Mouse (Mus musculus) MEL (cell line): Measurements from ENCODE around the gene Mcm9. TPM values are rescaled to one million over a fixed set of nuclear protein-coding genes. Genes with fewer than 3 reads are reported as not detected.

ENCODE experiments used
- DNase-seq: peaks from one replicate; pipeline ENCODE4 v3.0.0; 2011; ENCODE audit warnings: low read depth, low spot score
- H3K27ac ChIP-seq: 2 replicates; pipeline ENCODE4 v1.5.1; 2012; ENCODE audit warnings: low read depth, mild to moderate bottlenecking, control low read depth, low read length, moderate library complexity; ENCODE audit not compliant: control insufficient read depth
- H3K27me3 ChIP-seq, 2 experiments: fragments of 150-350 bp in 1 of 2; sonication (generic) in 1 of 2; 2 replicates each; pipeline ENCODE4 v1.6.1; 2012; ENCODE audit warnings: low read length in 2 of 2, mild to moderate bottlenecking in 2 of 2, improper control_type of control experiment in 1 of 2, moderate library complexity in 1 of 2; ENCODE audit not compliant: insufficient read depth in 2 of 2, control insufficient read depth in 1 of 2
- H3K36me3 ChIP-seq, 2 experiments: 2 replicates each; pipeline ENCODE4 v1.6.1; 2012 to 2014; ENCODE audit warnings: low read length in 2 of 2, improper control_type of control experiment in 1 of 2, inconsistent platforms in 1 of 2, mild to moderate bottlenecking in 1 of 2; ENCODE audit not compliant: insufficient read depth in 2 of 2, control insufficient read depth in 1 of 2
- H3K4me1 ChIP-seq, 2 experiments: fragments of 150-350 bp in 1 of 2; sonication (generic) in 1 of 2; 2 replicates each; pipeline ENCODE4 v1.6.1; 2012; ENCODE audit warnings: low read length in 2 of 2, improper control_type of control experiment in 1 of 2, mild to moderate bottlenecking in 1 of 2; ENCODE audit not compliant: insufficient read depth in 2 of 2, control insufficient read depth in 1 of 2
- H3K4me3 ChIP-seq, 2 experiments: fragments of 150-350 bp in 1 of 2; sonication (generic) in 1 of 2; 2 replicates each; pipeline ENCODE4 v1.5.1; 2012; ENCODE audit warnings: low read depth in 2 of 2, low read length in 2 of 2, mild to moderate bottlenecking in 2 of 2, moderate library complexity in 2 of 2, control low read depth in 1 of 2, improper control_type of control experiment in 1 of 2; ENCODE audit not compliant: control insufficient read depth in 1 of 2, insufficient read depth in 1 of 2
- H3K79me2 ChIP-seq: 2 replicates; pipeline ENCODE4 v1.6.1; 2012; ENCODE audit warnings: mild to moderate bottlenecking, low read length, moderate library complexity; ENCODE audit not compliant: control insufficient read depth, poor library complexity, insufficient read depth
- H3K9ac ChIP-seq: 2 replicates; pipeline ENCODE4 v1.6.1; 2012; ENCODE audit warnings: low read depth, mild to moderate bottlenecking, control low read depth, low read length, moderate library complexity; ENCODE audit not compliant: control insufficient read depth, poor library complexity, severe bottlenecking
- H3K9me3 ChIP-seq: fragments of 150-350 bp; sonication (generic); replicated peaks from 2 replicates; pipeline ENCODE4 v1.6.1; 2012; ENCODE audit warnings: mild to moderate bottlenecking, low read length, improper control_type of control experiment, moderate library complexity; ENCODE audit not compliant: insufficient read depth
- ELF1 ChIP-seq: IDR thresholded peaks from 2 replicates; pipeline ENCODE4 v1.6.1; 2014; ENCODE audit warnings: low read depth, mild to moderate bottlenecking, inconsistent platforms, low read length, improper control_type of control experiment, moderate library complexity
- EP300 ChIP-seq, 2 experiments: IDR thresholded peaks; 2 replicates each; pipeline ENCODE4 v1.6.1; 2011; ENCODE audit warnings: improper control_type of control experiment in 2 of 2, low read length in 2 of 2, low read depth in 1 of 2, mild to moderate bottlenecking in 1 of 2
- GABPA ChIP-seq: IDR thresholded peaks from 2 replicates; pipeline ENCODE4 v1.6.1; 2012; ENCODE audit warnings: low read depth, mild to moderate bottlenecking, inconsistent platforms, low read length, improper control_type of control experiment, moderate library complexity
- KAT2A ChIP-seq: conservative IDR thresholded peaks from 2 replicates; pipeline ENCODE4 v1.6.1; 2012; ENCODE audit warnings: low read depth, low read length, improper control_type of control experiment, inconsistent platforms
- MAFK ChIP-seq: IDR thresholded peaks from 2 replicates; pipeline ENCODE4 v1.6.1; 2011; ENCODE audit warnings: low read depth, mild to moderate bottlenecking, low read length, improper control_type of control experiment, borderline replicate concordance
- MAZ ChIP-seq: IDR thresholded peaks from 2 replicates; pipeline ENCODE4 v1.6.1; 2012; ENCODE audit warnings: low read depth, mild to moderate bottlenecking, inconsistent platforms, low read length, improper control_type of control experiment
- MEF2A ChIP-seq: IDR thresholded peaks from 2 replicates; pipeline ENCODE4 v1.6.1; 2014; ENCODE audit warnings: low read depth, mild to moderate bottlenecking, inconsistent platforms, low read length, improper control_type of control experiment; ENCODE audit not compliant: poor library complexity, insufficient replicate concordance, severe bottlenecking; ENCODE audit errors: extremely low read depth
- MXI1 ChIP-seq: IDR thresholded peaks from 2 replicates; pipeline ENCODE4 v1.6.1; 2011; ENCODE audit warnings: mild to moderate bottlenecking, low read depth, low read length, improper control_type of control experiment
- MYB ChIP-seq: IDR thresholded peaks from 2 replicates; pipeline ENCODE4 v1.6.1; 2011; ENCODE audit warnings: mild to moderate bottlenecking, low read depth, low read length, improper control_type of control experiment
- MYC ChIP-seq: IDR thresholded peaks from 2 replicates; pipeline ENCODE4 v1.6.1; 2011; ENCODE audit warnings: low read depth, mild to moderate bottlenecking, low read length, improper control_type of control experiment, moderate library complexity
- NELFE ChIP-seq: IDR thresholded peaks from 2 replicates; pipeline ENCODE4 v1.6.1; 2011; ENCODE audit warnings: low read depth, low read length, improper control_type of control experiment
- NRF1 ChIP-seq: IDR thresholded peaks from 2 replicates; pipeline ENCODE4 v1.6.1; 2014; ENCODE audit warnings: low read depth, mild to moderate bottlenecking, inconsistent platforms, low read length, improper control_type of control experiment, moderate library complexity; ENCODE audit not compliant: poor library complexity, insufficient read depth, severe bottlenecking
- POLR2A ChIP-seq, 2 experiments: IDR thresholded peaks; 2 replicates each; pipeline ENCODE4 v1.6.1; 2011 to 2012; ENCODE audit warnings: low read length in 2 of 2, mild to moderate bottlenecking in 2 of 2, control low read depth in 1 of 2, improper control_type of control experiment in 1 of 2, low read depth in 1 of 2, moderate library complexity in 1 of 2; ENCODE audit not compliant: control insufficient read depth in 1 of 2, insufficient read depth in 1 of 2, poor library complexity in 1 of 2
- RAD21 ChIP-seq: IDR thresholded peaks from 2 replicates; pipeline ENCODE4 v1.6.1; 2011; ENCODE audit warnings: mild to moderate bottlenecking, low read depth, low read length, improper control_type of control experiment
- SIN3A ChIP-seq: IDR thresholded peaks from 2 replicates; pipeline ENCODE4 v1.6.1; 2012; ENCODE audit warnings: low read length, improper control_type of control experiment, inconsistent platforms
- SMC3 ChIP-seq: IDR thresholded peaks from 2 replicates; pipeline ENCODE4 v1.6.1; 2011; ENCODE audit warnings: low read depth, low read length, improper control_type of control experiment
- TAL1 ChIP-seq: IDR thresholded peaks from 2 replicates; pipeline ENCODE4 v1.6.1; 2012; ENCODE audit warnings: mild to moderate bottlenecking, inconsistent platforms, low read length, moderate library complexity, mixed read lengths
- TBP ChIP-seq: IDR thresholded peaks from 2 replicates; pipeline ENCODE4 v1.8.0; 2011; ENCODE audit warnings: low read depth, low read length, improper control_type of control experiment
- USF2 ChIP-seq, 2 experiments: IDR thresholded peaks; 2 replicates each; pipeline ENCODE4 v1.6.1; 2011 to 2012; ENCODE audit warnings: improper control_type of control experiment in 2 of 2, low read length in 2 of 2, borderline replicate concordance in 1 of 2, inconsistent platforms in 1 of 2, low read depth in 1 of 2, mild to moderate bottlenecking in 1 of 2; ENCODE audit not compliant: insufficient read depth in 1 of 2
- ZC3H11A ChIP-seq: IDR thresholded peaks from 2 replicates; pipeline ENCODE4 v1.6.1; 2012; ENCODE audit warnings: low read depth, mild to moderate bottlenecking, inconsistent platforms, low read length, improper control_type of control experiment
- ZMIZ1 ChIP-seq: IDR thresholded peaks from 2 replicates; pipeline ENCODE4 v1.6.1; 2012; ENCODE audit warnings: low read depth, mild to moderate bottlenecking, inconsistent platforms, low read length, improper control_type of control experiment, moderate library complexity
- ZNF384 ChIP-seq: IDR thresholded peaks from 2 replicates; pipeline ENCODE4 v1.6.1; 2012; ENCODE audit warnings: low read depth, mild to moderate bottlenecking, inconsistent platforms, low read length, improper control_type of control experiment
- polyA plus RNA-seq, 2 experiments: library from polyadenylated mRNA; stranded (reverse) in 1 of 2; unstranded in 1 of 2; fragments of >175 nt in 1 of 2; fragments of >200 nt in 1 of 2; gene quantifications; 2 replicates each; pipeline versions ENCODE4 v1.2.1 to v1.2.4; 2012; ENCODE audit warnings: low replicate concordance in 2 of 2, low read depth in 1 of 2; ENCODE audit not compliant: insufficient read length in 2 of 2, insufficient read depth in 1 of 2, missing spikeins in 1 of 2
- total RNA-seq: library from RNA; depleted of rRNA; stranded (reverse); fragments of 300-350 nt; gene quantifications from 2 replicates; pipeline ENCODE4 v1.2.3, GENCODE M21; 2012

Mcm9 gene
- total and polyA plus RNA-seq, 3 experiments: 5.3 to 12.6 TPM; not detected in 1

DNA sequence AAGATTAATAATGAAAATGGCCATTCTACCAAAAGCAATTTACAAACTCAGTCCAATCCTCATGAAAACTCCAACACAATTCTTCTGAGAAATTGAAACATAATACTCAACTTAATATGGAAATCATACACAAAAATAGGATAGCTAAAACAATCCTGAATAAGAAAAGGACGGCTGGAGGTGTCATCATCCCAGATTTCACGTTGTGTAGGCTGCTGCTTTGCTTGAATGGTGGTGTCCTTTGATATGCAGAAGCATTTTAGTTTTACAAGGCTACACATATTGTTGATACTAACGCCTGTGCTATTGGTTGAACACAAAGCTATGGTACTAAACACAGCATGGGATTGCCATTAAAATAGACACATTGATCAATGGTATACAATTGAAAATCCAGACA is 44.5 kb downstream of the Mcm9 start:
- H3K9me3 ChIP-seq: no peaks in the 10 kb centered on the region
- no peak overlapping the region for H3K4me3 ChIP-seq
- TF ChIP-seq TAL1 (no peak), POLR2A (IDR thresholded peaks at IDR 0.05; ENCODE audit: control insufficient read depth in 1 of 2, insufficient read depth in 1 of 2, low read depth in 1 of 2, low read length in 2 of 2, poor library complexity in 1 of 2) (no peak), TBP (no peak), EP300 (IDR thresholded peaks at IDR 0.05; ENCODE audit: low read depth in 1 of 2, low read length in 2 of 2) (no peak), GABPA (no peak), RAD21 (no peak), MAZ (no peak), ZC3H11A (no peak), ZNF384 (no peak), MYC (no peak), MEF2A (no peak)
- peaks cover 0 to 3% of the 10 kb centered on the region in 2 experiments; a peak in 1 of 4 replicates for H3K4me1 ChIP-seq
- no peak for DNase-seq
- H3K9ac ChIP-seq: no peak overlapping the region
- 0 out of 4 replicates have a peak, but pooled peaks cover 0 to 2% of the 10 kb centered on the region in 2 experiments for H3K36me3 ChIP-seq
- no peaks in the 10 kb centered on the region for H3K79me2 ChIP-seq
- H3K27me3 ChIP-seq: no peaks in the 10 kb centered on the region
- H3K27ac ChIP-seq: no peak overlapping the region

DNA sequence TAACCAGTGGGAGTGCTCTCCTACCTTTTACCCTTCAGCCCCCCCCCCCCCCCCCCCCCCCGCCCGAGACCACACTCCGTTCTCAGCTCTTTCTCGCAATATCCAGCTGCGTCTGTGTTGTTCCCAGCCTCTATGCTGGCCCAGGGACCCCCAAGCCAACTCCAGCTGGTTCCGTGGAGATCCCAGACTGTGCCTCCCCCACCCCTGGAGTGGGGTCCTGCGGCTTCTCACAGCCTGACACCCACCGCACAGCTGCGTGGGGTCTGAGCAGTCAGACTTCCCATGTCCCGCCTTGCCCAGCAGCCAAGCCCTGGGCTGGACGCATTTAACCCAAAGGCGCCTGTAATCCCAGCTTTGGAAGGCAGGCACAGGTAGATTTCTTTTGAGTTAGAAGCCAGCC is 49.2 kb downstream of the Mcm9 start:
- no peak overlapping the region for H3K27ac ChIP-seq
- no peaks in the 10 kb centered on the region for H3K27me3 ChIP-seq
- H3K4me1 ChIP-seq: peaks cover 0 to 3% of the 10 kb centered on the region in 2 experiments; a peak in 2 of 4 replicates
- TF ChIP-seq ZMIZ1 (no peak), MAZ (no peak), POLR2A (IDR thresholded peaks at IDR 0.05; ENCODE audit: control insufficient read depth in 1 of 2, insufficient read depth in 1 of 2, low read depth in 1 of 2, low read length in 2 of 2, poor library complexity in 1 of 2) (no peak), KAT2A (no peak), TAL1 (no peak), NRF1 (no peak), MYB (no peak), MEF2A (no peak), ZC3H11A (no peak), NELFE (no peak), SIN3A (no peak), ELF1 (no peak), SMC3 (no peak), GABPA (no peak), MXI1 (no peak), MAFK (no peak), USF2 (IDR thresholded peaks at IDR 0.05; ENCODE audit: borderline replicate concordance in 1 of 2, insufficient read depth in 1 of 2, low read depth in 1 of 2, low read length in 2 of 2) (no peak)
- TF ChIP-seq, all 39 proteins: peak for 0
- Histone ChIP-seq H3K4me3 (no peak overlapping the region), H3K36me3 (peaks cover 0 to 4% of the 10 kb centered on the region in 2 experiments; a peak in 1 of 4 replicates), H3K9me3 (no peaks in the 10 kb centered on the region), H3K79me2 (no peaks in the 10 kb centered on the region), H3K9ac (no peak overlapping the region)
- no peak for DNase-seq
